Mouse (Mus musculus) cerebellum, postnatal 4 days (tissue): ENCODE measurements around the gene Adck2.

Source experiments
- DNase-seq, 2 experiments: peaks; one replicate each; pipeline ENCODE4 v3.0.0; 2022; ENCODE audit warnings: low spot score in 2 of 2, mixed read lengths in 1 of 2

Gene Adck2

DNA sequence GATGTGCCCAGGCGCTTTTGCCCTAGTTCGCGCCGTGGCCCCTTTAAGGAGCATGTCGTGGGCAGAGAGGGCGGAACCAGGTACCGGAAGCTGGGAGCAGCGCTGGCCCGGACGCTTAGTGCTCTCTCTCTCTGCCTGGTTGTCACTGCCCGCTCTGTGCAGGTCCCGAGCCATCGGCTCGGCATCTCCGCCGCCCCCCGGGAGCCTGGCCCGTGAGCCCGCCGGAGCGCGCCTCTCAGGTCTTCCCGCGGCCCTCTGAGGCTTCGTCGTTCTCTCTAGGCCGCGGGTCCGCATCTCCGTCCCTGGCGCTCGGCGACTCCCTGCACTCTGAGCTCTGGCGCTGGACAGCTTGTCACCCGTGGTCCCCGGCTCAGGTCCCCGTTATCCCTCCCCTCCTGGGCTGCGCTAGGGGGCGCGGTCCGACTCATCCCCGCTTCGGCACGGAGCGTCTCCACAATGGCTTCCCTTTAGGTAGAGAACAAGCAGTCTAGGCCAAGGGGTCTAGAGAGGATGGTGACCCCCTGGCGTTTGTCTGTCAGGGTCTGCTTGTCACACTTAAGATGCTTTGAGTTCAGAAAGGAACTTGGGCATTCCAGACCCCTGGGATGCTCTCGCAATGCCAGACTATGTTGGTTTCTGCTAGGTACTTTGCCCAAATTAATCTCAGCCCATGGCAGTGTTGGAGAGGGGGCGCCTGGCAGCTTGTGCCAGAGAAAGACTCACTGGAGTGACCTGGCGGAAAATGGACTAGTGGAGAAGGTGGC, at the start of gene Adck2:
Gene Adck2 (plus strand): TSS at position 83 of the 764 bp plus-strand sequence.
- DNase-seq, result peak; percentile 47 to 68

DNA sequence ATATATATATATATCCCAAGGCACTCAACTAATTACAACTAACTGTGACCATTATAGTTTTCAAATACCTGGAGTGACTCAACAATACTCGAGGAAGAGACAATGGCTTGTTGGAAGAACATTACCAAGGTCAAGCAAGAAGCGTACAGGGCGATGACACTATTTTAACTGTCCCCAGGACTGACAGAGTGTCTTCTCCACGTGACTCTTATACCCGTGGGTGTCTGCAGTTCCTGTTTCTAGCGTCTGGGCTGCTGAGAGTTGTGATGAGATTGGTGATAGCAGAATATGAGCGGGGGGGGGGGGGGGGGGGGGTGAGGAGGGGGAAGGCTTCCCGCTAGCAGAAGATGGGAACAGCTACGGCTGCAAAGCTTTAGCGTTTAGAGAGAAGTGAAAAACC, 46.9 kb upstream of the Adck2 start:
- DNase-seq, result no peak

- DNase-seq, result no peak
Measured at GRCm38 (mm10) chr6:39527337-39527784, 46.3 kb upstream of the Adck2 start.

DNA sequence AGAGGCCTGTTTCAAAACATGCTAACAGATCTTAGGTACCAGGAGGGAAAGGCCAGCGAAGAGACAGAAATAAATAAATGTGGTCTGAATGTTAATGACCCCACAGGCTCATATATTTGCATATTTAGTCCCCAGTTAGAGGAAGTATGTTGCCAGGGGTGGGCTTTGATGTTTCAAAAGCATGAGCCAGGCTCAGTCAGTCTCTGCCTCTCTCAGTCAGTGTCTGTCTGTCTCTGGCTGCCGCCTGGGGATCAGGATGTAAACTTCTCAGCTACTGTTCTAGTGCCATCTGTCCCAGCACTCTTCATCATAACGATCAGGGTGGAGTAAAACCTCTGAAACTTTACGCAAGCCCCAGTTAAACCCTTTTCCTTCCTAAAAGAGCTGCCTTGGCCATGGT, 45.9 kb upstream of the Adck2 start:
- DNase-seq, result no peak

DNA sequence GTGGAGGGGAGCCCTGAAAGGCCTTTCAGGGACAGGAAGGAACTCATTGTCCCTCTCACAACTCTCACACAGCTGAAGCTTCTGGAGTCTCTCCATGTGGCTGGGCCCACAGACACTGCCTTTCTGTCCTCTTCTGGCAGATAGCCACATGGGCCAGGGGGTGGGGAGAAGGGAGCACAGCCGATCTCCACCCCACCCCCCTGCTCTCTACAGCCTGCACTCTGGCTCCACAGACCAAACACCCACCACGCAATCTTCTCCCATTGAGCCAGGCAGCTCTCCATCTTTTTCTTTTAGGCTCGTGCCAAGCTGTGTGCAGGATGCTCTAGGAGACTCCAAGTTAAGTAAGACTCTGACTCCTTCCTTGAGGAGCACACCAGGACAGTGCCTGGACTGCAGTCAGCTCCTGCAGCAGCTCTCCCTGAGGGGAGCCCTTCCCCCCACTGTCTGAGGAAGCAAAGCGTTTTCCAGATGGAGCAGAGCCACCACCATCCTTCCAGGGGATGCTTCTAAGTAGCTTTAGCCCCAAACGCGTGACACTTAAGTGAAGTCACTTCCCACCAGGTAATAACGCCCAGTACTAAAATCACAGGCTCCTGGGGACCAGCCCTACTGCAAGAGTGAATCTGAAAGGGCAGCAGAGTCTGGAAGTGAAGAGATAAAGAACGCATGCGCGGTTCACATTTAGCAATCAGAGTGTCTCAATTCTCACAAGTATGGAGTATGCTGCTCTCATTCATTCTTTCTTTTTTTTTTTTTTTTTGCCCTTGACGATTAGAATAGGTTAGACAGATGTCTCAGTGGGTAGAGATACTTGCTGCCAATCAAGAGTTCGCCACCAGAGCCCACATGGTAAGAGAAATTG, 44.8 kb upstream of the Adck2 start:
- peak; percentile 61 to 80 for DNase-seq

DNA sequence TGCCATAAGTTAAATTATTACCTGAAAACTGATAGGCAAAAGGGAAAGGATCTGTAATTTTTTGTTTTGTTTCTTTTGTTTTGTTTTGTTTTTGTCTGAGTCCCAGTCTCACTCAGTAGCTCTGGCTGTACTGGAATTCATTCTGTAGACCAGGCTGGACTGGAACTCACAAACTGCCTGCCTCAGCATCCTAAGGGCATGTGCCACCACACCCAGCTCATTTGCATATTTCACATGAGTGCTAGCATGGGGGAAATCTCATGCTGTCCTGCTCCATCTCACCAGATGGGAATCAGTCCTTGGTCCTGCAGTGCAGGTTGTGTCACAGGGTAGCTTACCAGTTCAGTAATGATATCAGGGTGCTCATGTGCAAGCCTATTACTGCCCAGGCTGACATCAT, 38.7 kb upstream of the Adck2 start:
- no peak for DNase-seq

GRCm38 (mm10) chr6:39536621-39537020, 37.1 kb upstream of the Adck2 start:
- no peak for DNase-seq

DNA sequence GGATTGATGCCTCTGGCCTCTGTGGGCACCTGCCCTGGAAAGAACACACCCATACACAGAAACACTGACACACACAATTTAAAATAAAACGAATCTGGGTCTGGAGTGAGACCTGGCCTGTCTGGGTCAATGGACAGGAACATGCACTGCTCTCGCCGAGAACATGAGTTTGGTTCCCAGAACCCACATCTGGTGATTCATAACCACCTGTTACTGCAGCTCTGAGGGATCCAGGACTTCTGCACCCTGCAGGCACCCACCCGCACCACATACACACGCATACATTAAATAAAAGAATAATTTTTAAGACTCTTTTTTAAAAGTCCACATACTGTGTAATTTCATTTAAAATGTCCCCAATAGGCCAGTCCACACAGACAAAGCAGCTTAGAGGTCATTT, 36.4 kb upstream of the Adck2 start:
- DNase-seq, result no peak

GRCm38 (mm10) chr6:39538227-39538626, 35.4 kb upstream of the Adck2 start:
- DNase-seq, result no peak

DNA sequence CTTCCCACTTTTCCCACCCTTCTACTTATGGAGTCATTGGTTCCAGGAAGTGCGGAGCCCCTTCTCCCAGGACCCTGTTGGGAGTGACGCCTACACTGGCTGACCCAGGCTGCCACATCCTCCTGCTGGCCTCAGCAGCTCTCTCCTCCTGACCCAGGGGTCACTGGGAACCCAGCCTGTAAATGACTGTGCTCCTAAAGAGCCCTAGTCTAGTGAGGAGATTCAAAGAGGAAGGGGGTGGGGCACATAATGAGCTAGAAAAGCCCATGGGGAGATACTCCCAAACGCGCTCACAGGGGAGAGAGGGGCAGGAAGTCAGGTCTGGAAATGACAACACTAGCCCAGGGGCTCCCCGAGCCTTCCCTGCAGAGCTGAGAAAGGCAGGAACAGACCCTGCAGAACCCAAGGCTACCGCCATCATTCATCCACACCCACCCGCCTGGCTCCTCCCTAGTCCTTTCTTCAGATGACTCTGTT, 34.0 kb upstream of the Adck2 start:
- DNase-seq, result no peak

DNA sequence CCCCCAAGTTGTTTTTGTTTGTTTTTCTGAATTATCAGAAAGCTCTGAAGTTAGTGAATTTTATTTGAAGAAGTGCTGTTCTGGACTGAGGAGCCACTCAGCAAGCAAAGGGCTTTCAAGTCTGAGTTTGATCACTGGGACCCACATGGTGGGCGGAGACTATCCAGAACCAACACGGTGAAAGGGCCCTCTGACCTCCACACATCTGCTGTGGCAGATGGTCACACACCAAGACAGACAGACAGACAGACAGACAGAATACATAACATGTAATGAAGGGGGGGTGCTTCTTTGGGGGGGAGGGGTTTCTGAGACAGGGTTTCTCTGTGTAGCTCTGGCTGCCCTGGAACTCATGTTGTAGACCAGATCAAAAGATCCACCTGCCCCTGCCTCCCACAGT, 33.1 kb upstream of the Adck2 start:
- DNase-seq, result no peak

DNA sequence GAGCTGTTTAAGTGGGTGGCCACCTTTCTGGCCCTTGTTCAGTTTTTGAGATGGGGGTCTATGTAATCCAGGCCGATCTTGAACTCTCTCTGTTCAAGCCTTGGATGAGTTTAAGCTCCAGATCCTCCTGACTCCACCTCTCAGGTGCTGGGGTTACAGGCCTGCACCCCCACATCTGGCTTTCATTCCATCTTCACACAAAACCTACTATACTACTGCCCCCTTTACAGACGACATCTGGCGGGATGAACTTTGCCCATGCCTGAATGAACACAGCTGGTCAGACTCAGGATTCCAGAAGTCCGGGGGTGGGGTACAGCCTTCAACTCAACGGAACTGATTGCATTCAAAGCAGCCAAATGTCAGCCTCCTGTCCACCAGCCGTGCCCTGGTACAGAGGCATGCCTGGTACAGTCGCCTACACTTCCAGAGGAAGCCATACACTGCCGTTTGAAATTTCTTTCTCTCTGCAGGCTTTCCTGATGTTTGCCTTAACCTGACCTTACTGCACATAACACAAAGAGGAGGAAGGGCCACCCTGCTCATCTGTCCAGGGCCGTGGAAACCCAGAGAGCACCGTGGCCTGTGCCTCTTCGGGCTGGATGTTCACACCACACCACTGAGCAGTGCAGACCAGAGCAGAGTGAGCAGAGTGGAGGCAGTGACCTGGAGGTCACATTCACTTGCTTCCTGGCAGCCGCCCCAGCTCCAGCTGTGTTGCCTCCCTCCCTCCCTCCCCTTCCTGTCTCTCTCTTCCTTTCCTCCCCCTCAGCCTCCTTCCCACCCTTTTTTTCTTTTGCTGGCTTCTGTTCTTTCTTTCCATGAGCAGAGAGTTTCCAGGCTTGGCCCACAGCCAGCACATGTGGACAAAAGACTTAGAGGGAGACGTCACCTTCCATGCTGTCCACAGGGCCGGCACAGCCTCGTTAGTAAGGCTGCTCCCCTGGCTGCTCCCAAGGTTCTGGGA, 30.8 kb upstream of the Adck2 start:
- DNase-seq, result peak in 1 of 2 experiments; percentile 51

- no peak for DNase-seq
Measured at GRCm38 (mm10) chr6:39543769-39544420, 29.8 kb upstream of the Adck2 start.

DNA sequence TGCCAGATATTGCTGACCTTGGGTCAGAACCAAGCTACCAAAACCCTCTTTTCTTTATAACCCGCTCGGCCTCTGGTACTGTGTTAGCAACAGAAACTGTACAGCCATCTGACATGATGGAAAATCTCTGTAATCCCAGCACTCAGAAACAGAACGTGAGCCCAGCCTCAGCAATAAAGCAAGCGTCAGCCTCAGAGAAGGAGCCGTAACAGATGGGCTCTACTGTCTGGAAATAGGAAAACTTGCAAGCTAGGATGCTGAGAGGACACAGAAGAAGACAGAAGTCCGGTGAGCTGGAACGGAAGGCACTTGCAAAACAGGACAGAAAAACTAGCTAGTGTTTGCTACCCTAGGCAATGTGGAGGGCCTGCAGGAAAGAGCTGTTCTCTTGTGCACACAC, 28.2 kb upstream of the Adck2 start:
- DNase-seq, result no peak

DNA sequence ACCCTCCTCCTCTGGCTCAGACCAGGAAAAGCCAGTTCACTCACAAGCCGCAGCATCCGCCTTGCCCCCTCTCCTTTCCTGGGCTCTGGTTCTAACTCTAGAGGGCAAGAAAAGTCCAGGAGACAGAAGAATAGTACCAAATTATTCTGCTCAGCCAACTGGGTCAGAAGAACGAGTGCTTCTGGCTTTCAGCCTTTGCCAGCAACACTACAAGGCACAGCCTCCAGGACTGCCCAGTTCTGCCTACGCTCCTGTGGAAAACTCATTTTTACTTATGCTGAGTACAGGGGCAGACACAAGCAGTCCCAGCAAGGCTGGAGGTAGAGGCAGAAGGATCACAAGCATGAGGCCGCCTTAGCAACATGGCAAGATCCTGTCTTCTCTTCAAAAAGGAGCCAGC, 25.6 kb upstream of the Adck2 start:
- no peak for DNase-seq

- DNase-seq, result no peak
Measured at GRCm38 (mm10) chr6:39551981-39552636, 21.6 kb upstream of the Adck2 start.

GRCm38 (mm10) chr6:39554888-39555647, 18.6 kb upstream of the Adck2 start:
- no peak for DNase-seq

DNA sequence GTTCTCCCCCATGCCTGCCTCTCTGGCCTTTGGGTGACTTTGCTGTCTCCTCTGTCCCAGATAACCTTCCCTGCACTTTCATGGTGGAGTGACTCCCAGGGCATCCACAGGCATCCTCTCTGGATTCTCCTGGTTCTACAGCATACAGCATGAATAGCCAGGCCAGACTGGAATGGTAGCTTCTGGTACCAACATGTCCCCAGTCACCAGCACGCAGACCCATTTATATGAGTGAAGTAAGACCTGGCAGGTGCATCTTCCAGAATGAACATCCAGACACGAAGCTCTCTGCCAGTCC, 18.1 kb upstream of the Adck2 start:
- DNase-seq, result no peak

GRCm38 (mm10) chr6:39556900-39557659, 16.6 kb upstream of the Adck2 start:
- DNase-seq, result peak; percentile 28 to 45
